Mouse (Mus musculus) heart, embryonic 12.5 days (tissue): ENCODE data around the gene Cep112. TPM values are rescaled to one million over a fixed set of nuclear protein-coding genes. Genes with fewer than 3 reads are reported as not detected.

Source experiments
- ATAC-seq: fragments of 200-750 bp; cut with Nextera tagmentation; 2 replicates; pipeline ENCODE4 v1.8.0; 2017; ENCODE audit warnings: moderate TSS enrichment, moderate library complexity; ENCODE audit not compliant: insufficient number of reproducible peaks, low FRiP score
- H3K27ac ChIP-seq: fragments of 300-500 bp; sonication (generic); 2 replicates; pipeline ENCODE4 v1.5.1; 2016; ENCODE audit warnings: mild to moderate bottlenecking, moderate library complexity; ENCODE audit not compliant: poor library complexity, severe bottlenecking
- H3K27me3 ChIP-seq: fragments of 300-500 bp; sonication (generic); replicated peaks from 2 replicates; pipeline ENCODE4 v1.6.1; 2016; ENCODE audit warnings: mild to moderate bottlenecking, moderate library complexity
- H3K36me3 ChIP-seq: fragments of 300-500 bp; sonication (generic); 2 replicates; pipeline ENCODE4 v1.6.1; 2016; ENCODE audit warnings: mild to moderate bottlenecking, moderate library complexity
- H3K4me1 ChIP-seq: fragments of 300-500 bp; sonication (generic); replicated peaks from 2 replicates; pipeline ENCODE4 v1.6.1; 2016; ENCODE audit warnings: mild to moderate bottlenecking
- H3K4me2 ChIP-seq: fragments of 300-500 bp; sonication (generic); 2 replicates; pipeline ENCODE4 v1.6.1; 2016; ENCODE audit warnings: mild to moderate bottlenecking, moderate library complexity
- H3K4me3 ChIP-seq: fragments of 300-500 bp; sonication (generic); 2 replicates; pipeline ENCODE4 v1.5.1; 2016; ENCODE audit warnings: mild to moderate bottlenecking
- H3K9ac ChIP-seq: fragments of 300-500 bp; sonication (generic); 2 replicates; pipeline ENCODE4 v1.6.1; 2016; ENCODE audit warnings: mild to moderate bottlenecking, moderate library complexity
- H3K9me3 ChIP-seq: fragments of 300-500 bp; sonication (generic); replicated peaks from 2 replicates; pipeline ENCODE4 v1.6.1; 2016; ENCODE audit warnings: mild to moderate bottlenecking, moderate library complexity
- WGBS: fragments of 180-500 bp; shearing (Covaris S2); methylation state at CpG from one replicate; pipeline ENCODE4 v1.1.7; 2016; 5-methylcytosine and 5-hydroxymethylcytosine counted together
- polyA plus RNA-seq: library from polyadenylated mRNA; unstranded; fragments of >200 nt; fragmentation: Nextera tagmentation; extraction: Ambion mirVana; gene quantifications from 2 replicates; pipeline ENCODE4 v1.2.1, GENCODE M21; 2016

Gene Cep112
- 7.9 and 8.7 TPM in 2 replicates for polyA plus RNA-seq

- peak; percentile 98 for ATAC-seq
- peaks cover 10% of the 10 kb centered on the region; the same call in 1 of the 2 replicates for H3K4me1 ChIP-seq
- H3K27ac ChIP-seq, result peak within 1 kb of the TSS; percentile 2; the same call in 1 of the 2 replicates
- H3K27me3 ChIP-seq, result peaks cover 11% of the 10 kb centered on the region; the same call in 1 of the 2 replicates
- H3K4me2 ChIP-seq, result peak within 1 kb of the TSS; percentile 66
- no peaks in the 10 kb centered on the region for H3K9me3 ChIP-seq
- no peaks in the 10 kb centered on the region for H3K36me3 ChIP-seq
- peak within 1 kb of the TSS; percentile 68 for H3K4me3 ChIP-seq
- H3K9ac ChIP-seq, result peak within 1 kb of the TSS; percentile 74
- under 1% methylated on average over 61 of the region's 61 CpGs for WGBS
Observed at GRCm38 (mm10) chr11:108424889-108425591, at the start of gene Cep112. Cep112 (plus strand) TSS chr11:108425192.

- Histone ChIP-seq H3K27me3 (peaks cover 5% of the 10 kb centered on the region; the same call in 1 of the 2 replicates), H3K4me3 (no peak overlapping the region), H3K9ac (no peak overlapping the region), H3K9me3 (no peaks in the 10 kb centered on the region), H3K27ac (no peak overlapping the region), H3K4me1 (no peaks in the 10 kb centered on the region), H3K36me3 (no peaks in the 10 kb centered on the region), H3K4me2 (no peak overlapping the region)
- ATAC-seq, result no peak
- 88% methylated on average over 7 of the region's 7 CpGs for WGBS
Observed at GRCm38 (mm10) chr11:108376815-108377214, 48.2 kb upstream of the Cep112 start.

GRCm38 (mm10) chr11:108377680-108378362 lies 47.2 kb upstream of the Cep112 start:
- Histone ChIP-seq H3K27me3 (peaks cover 5% of the 10 kb centered on the region; the same call in 1 of the 2 replicates), H3K36me3 (no peaks in the 10 kb centered on the region), H3K9ac (no peak overlapping the region), H3K4me3 (no peak overlapping the region), H3K4me1 (no peaks in the 10 kb centered on the region), H3K9me3 (no peaks in the 10 kb centered on the region), H3K27ac (no peak overlapping the region), H3K4me2 (no peak overlapping the region)
- WGBS, result 40% methylated on average over 19 of the region's 19 CpGs
- no peak for ATAC-seq

- WGBS, result 68% methylated on average over 4 of the region's 4 CpGs
- Histone ChIP-seq H3K9ac (no peak overlapping the region), H3K36me3 (no peaks in the 10 kb centered on the region), H3K27ac (no peak overlapping the region), H3K9me3 (no peaks in the 10 kb centered on the region), H3K4me2 (no peak overlapping the region), H3K27me3 (peaks cover 5% of the 10 kb centered on the region; the same call in 1 of the 2 replicates), H3K4me3 (no peak overlapping the region), H3K4me1 (no peaks in the 10 kb centered on the region)
- no peak for ATAC-seq
Observed at GRCm38 (mm10) chr11:108378363-108378751, 46.6 kb upstream of the Cep112 start.

GRCm38 (mm10) chr11:108382664-108383063 lies 42.3 kb upstream of the Cep112 start:
- Histone ChIP-seq H3K27me3 (peaks cover 5% of the 10 kb centered on the region; the same call in 1 of the 2 replicates), H3K4me2 (no peak overlapping the region), H3K9me3 (no peaks in the 10 kb centered on the region), H3K4me3 (no peak overlapping the region), H3K9ac (no peak overlapping the region), H3K27ac (no peak overlapping the region), H3K4me1 (peaks cover 4% of the 10 kb centered on the region), H3K36me3 (no peaks in the 10 kb centered on the region)
- ATAC-seq, result no peak
- WGBS, result 71% methylated on average over 3 of the region's 3 CpGs

- no peak overlapping the region for H3K27ac ChIP-seq
- ATAC-seq, result no peak
- H3K9ac ChIP-seq, result no peak overlapping the region
- 49% methylated on average over 4 of the region's 4 CpGs for WGBS
- H3K4me2 ChIP-seq, result no peak overlapping the region
- no peaks in the 10 kb centered on the region for H3K27me3 ChIP-seq
- H3K9me3 ChIP-seq, result no peaks in the 10 kb centered on the region
- H3K4me3 ChIP-seq, result no peak overlapping the region
- H3K36me3 ChIP-seq, result no peaks in the 10 kb centered on the region
- H3K4me1 ChIP-seq, result peaks cover 4% of the 10 kb centered on the region
Observed at GRCm38 (mm10) chr11:108384920-108385665, 39.9 kb upstream of the Cep112 start.

- H3K4me1 ChIP-seq, result peaks cover 4% of the 10 kb centered on the region
- WGBS, result 91% methylated on average over 1 of the region's 1 CpGs
- no peak overlapping the region for H3K4me3 ChIP-seq
- no peaks in the 10 kb centered on the region for H3K36me3 ChIP-seq
- no peak overlapping the region for H3K4me2 ChIP-seq
- no peak for ATAC-seq
- no peaks in the 10 kb centered on the region for H3K27me3 ChIP-seq
- H3K27ac ChIP-seq, result no peak overlapping the region
- H3K9me3 ChIP-seq, result no peaks in the 10 kb centered on the region
- H3K9ac ChIP-seq, result no peak overlapping the region
Observed at GRCm38 (mm10) chr11:108385666-108386024, 39.3 kb upstream of the Cep112 start.

- H3K36me3 ChIP-seq, result no peaks in the 10 kb centered on the region
- no peak overlapping the region for H3K4me2 ChIP-seq
- WGBS, result 91% methylated on average over 9 of the region's 9 CpGs
- H3K27me3 ChIP-seq, result no peaks in the 10 kb centered on the region
- no peak overlapping the region for H3K4me3 ChIP-seq
- H3K9ac ChIP-seq, result no peak overlapping the region
- 0 out of 2 replicates have a peak, but pooled peaks cover 6% of the 10 kb centered on the region for H3K4me1 ChIP-seq
- no peak overlapping the region for H3K27ac ChIP-seq
- no peaks in the 10 kb centered on the region for H3K9me3 ChIP-seq
- no peak for ATAC-seq
Observed at GRCm38 (mm10) chr11:108395061-108395460, 29.9 kb upstream of the Cep112 start.

GRCm38 (mm10) chr11:108396076-108396829 lies 28.7 kb upstream of the Cep112 start:
- 0 out of 2 replicates have a peak, but pooled peaks cover 6% of the 10 kb centered on the region for H3K4me1 ChIP-seq
- H3K9ac ChIP-seq, result no peak overlapping the region
- H3K4me3 ChIP-seq, result no peak overlapping the region
- 81% methylated on average over 7 of the region's 7 CpGs for whole genome bisulfite sequencing
- no peaks in the 10 kb centered on the region for H3K27me3 ChIP-seq
- H3K4me2 ChIP-seq, result no peak overlapping the region
- ATAC-seq, result no peak
- H3K27ac ChIP-seq, result no peak overlapping the region
- H3K36me3 ChIP-seq, result no peaks in the 10 kb centered on the region
- no peaks in the 10 kb centered on the region for H3K9me3 ChIP-seq

- no peak for ATAC-seq
- Histone ChIP-seq H3K27ac (no peak overlapping the region), H3K9me3 (no peaks in the 10 kb centered on the region), H3K4me3 (no peak overlapping the region), H3K9ac (no peak overlapping the region), H3K4me1 (no peaks in the 10 kb centered on the region), H3K27me3 (no peaks in the 10 kb centered on the region), H3K36me3 (no peaks in the 10 kb centered on the region), H3K4me2 (no peak overlapping the region)
- WGBS, result 72% methylated on average over 8 of the region's 9 CpGs
Observed at GRCm38 (mm10) chr11:108409876-108410644, 14.9 kb upstream of the Cep112 start.
